Mouse (Mus musculus) forebrain, embryonic 15.5 days (tissue): ENCODE measurements around the gene H2al1a. TPM values are rescaled to one million over a fixed set of nuclear protein-coding genes. Genes with fewer than 3 reads are reported as not detected.
"Not testable (repeated sequence)": the region's sequence is repeated elsewhere in the genome, so short reads cannot be mapped to it uniquely, and the experiment has no call there.

Experiments used
- ATAC-seq: fragments of 200-750 bp; cut with Nextera tagmentation; replicated peaks from 2 replicates; pipeline ENCODE4 v1.8.0; 2017; ENCODE audit warnings: mild to moderate bottlenecking, moderate TSS enrichment, moderate library complexity
- H3K27ac ChIP-seq: fragments of 300-500 bp; sonication (generic); replicated peaks from 2 replicates; pipeline ENCODE4 v1.5.1; 2015; ENCODE audit warnings: mild to moderate bottlenecking, inconsistent platforms
- H3K27me3 ChIP-seq: fragments of 300-500 bp; sonication (generic); 2 replicates; pipeline ENCODE4 v1.6.1; 2015; ENCODE audit warnings: inconsistent platforms
- H3K36me3 ChIP-seq: fragments of 300-500 bp; sonication (generic); 2 replicates; pipeline ENCODE4 v1.6.1; 2015; ENCODE audit warnings: mild to moderate bottlenecking, inconsistent platforms
- H3K4me1 ChIP-seq: fragments of 300-500 bp; sonication (generic); 2 replicates; pipeline ENCODE4 v1.6.1; 2015; ENCODE audit warnings: inconsistent platforms
- H3K4me2 ChIP-seq: fragments of 300-500 bp; sonication (generic); replicated peaks from 2 replicates; pipeline ENCODE4 v1.6.1; 2015; ENCODE audit warnings: mild to moderate bottlenecking, inconsistent platforms
- H3K4me3 ChIP-seq: fragments of 300-500 bp; sonication (generic); 2 replicates; pipeline ENCODE4 v1.5.1; 2015; ENCODE audit warnings: mild to moderate bottlenecking, inconsistent platforms
- H3K9ac ChIP-seq: fragments of 300-500 bp; sonication (generic); replicated peaks from 2 replicates; pipeline ENCODE4 v1.6.1; 2015; ENCODE audit warnings: mild to moderate bottlenecking, inconsistent platforms
- H3K9me3 ChIP-seq: fragments of 300-500 bp; sonication (generic); 2 replicates; pipeline ENCODE4 v1.6.1; 2016; ENCODE audit warnings: inconsistent platforms
- WGBS: fragments of 180-500 bp; shearing (Covaris S2); methylation state at CpG from one replicate; pipeline ENCODE4 v1.1.7; 2015; ENCODE audit warnings: mixed read lengths; 5-methylcytosine and 5-hydroxymethylcytosine counted together
- polyA plus RNA-seq: library from polyadenylated mRNA; unstranded; fragments of >200 nt; fragmentation: Nextera tagmentation; extraction: Ambion mirVana; gene quantifications from 2 replicates; pipeline ENCODE4 v1.2.1, GENCODE M21; 2015

The H2al1a gene
- polyA plus RNA-seq, 1 experiment from 2014 or later, result not detected

DNA sequence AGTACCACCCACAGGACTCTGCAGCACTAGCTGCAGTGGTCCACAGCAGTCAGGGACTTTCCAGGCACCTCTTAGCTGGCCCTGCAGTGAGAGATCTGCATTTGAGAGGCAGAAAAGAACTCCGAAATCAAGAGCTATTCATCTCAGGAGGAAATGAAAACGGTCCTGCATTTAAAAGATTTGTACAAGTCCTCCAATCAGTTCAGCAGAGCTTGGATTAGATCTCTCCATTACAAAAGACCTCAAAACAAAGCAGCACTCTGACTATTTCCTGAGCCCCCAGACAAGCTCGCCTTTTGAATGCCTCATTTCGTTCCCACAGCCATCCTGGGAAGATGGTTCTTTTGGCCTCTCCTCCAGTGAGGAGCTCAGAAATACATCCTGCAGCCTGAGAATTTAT is 9.8 kb upstream of the H2al1a start:
- ATAC-seq, result no peak
- 36% methylated on average over 4 of the region's 4 CpGs for whole genome bisulfite sequencing
- no peak overlapping the region for H3K27ac ChIP-seq
- no peak overlapping the region for H3K9ac ChIP-seq
- H3K4me2 ChIP-seq, result no peak overlapping the region
- no peak overlapping the region for H3K4me3 ChIP-seq
- no peaks in the 10 kb centered on the region for H3K4me1 ChIP-seq
- no peaks in the 10 kb centered on the region for H3K9me3 ChIP-seq
- no peaks in the 10 kb centered on the region for H3K36me3 ChIP-seq
- H3K27me3 ChIP-seq, result no peaks in the 10 kb centered on the region

DNA sequence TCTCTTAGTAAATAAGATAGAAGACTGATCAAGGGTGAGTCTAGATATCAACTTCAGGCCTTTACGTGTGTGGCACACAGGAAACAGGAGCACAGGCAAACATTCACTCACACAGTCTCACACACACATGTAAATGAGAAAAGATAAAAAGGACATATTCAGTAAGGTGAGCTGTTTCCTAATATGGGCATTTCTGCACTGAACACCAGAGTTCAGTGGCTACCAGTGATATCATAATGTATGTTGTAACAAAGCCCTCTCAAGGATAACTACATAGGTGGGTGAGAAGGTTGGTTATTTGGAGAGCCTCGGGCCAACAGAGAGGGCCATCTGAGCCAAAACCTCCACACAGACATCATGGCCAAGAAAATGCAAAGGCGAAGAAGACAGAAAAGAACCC is 3.1 kb downstream of the H2al1a start, which contains the start of gene H2al1b:
H2al1b (plus strand) TSS at position 301 of the 400 bp plus-strand sequence.
- H3K4me1 ChIP-seq, ATAC-seq, H3K27ac ChIP-seq, H3K36me3 ChIP-seq, H3K9ac ChIP-seq, H3K4me3 ChIP-seq, H3K4me2 ChIP-seq, H3K9me3 ChIP-seq, H3K27me3 ChIP-seq: not testable (repeated sequence)
- WGBS, result 94% methylated on average over 1 of the region's 3 CpGs

DNA sequence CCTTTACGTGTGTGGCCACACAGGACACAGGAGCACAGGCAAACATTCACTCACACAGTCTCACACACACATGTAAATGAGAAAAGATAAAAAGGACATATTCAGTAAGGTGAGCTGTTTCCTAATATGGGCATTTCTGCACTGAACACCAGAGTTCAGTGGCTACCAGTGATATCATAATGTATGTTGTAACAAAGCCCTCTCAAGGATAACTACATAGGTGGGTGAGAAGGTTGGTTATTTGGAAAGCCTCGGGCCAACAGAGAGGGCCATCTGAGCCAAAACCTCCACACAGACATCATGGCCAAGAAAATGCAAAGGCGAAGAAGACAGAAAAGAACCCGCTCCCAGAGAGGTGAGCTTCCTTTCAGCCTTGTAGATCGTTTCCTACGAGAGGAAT is 6.3 kb downstream of the H2al1a start, which contains the start of gene H2al1c:
H2al1c (plus strand) TSS at position 301 of the 400 bp plus-strand sequence.
- H3K9ac ChIP-seq, H3K36me3 ChIP-seq, H3K4me3 ChIP-seq, H3K27me3 ChIP-seq, H3K4me2 ChIP-seq, H3K27ac ChIP-seq, H3K9me3 ChIP-seq, H3K4me1 ChIP-seq, ATAC-seq: not testable (repeated sequence)
- 100% methylated on average over 1 of the region's 6 CpGs for WGBS

DNA sequence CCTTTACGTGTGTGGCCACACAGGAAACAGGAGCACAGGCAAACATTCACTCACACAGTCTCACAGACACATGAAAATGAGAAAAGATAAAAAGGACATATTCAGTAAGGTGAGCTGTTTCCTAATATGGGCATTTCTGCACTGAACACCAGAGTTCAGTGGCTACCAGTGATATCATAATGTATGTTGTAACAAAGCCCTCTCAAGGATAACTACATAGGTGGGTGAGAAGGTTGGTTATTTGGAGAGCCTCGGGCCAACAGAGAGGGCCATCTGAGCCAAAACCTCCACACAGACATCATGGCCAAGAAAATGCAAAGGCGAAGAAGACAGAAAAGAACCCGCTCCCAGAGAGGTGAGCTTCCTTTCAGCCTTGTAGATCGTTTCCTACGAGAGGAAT is 9.5 kb downstream of the H2al1a start, which contains the start of gene H2al1d:
H2al1d (plus strand) TSS at position 301 of the 400 bp plus-strand sequence.
- H3K4me1 ChIP-seq, H3K27ac ChIP-seq, H3K4me3 ChIP-seq, H3K36me3 ChIP-seq, H3K27me3 ChIP-seq, H3K9ac ChIP-seq, H3K9me3 ChIP-seq, ATAC-seq, H3K4me2 ChIP-seq: not testable (repeated sequence)
- WGBS, result no CpG with 5 or more reads among the region's 6 CpGs

DNA sequence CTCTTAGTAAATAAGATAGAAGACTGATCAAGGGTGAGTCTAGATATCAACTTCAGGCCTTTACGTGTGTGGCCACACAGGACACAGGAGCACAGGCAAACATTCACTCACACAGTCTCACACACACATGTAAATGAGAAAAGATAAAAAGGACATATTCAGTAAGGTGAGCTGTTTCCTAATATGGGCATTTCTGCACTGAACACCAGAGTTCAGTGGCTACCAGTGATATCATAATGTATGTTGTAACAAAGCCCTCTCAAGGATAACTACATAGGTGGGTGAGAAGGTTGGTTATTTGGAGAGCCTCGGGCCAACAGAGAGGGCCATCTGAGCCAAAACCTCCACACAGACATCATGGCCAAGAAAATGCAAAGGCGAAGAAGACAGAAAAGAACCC is 12.6 kb downstream of the H2al1a start, which contains the start of gene H2al1e:
H2al1e (plus strand) TSS at position 301 of the 400 bp plus-strand sequence.
- H3K9me3 ChIP-seq, H3K4me1 ChIP-seq, H3K9ac ChIP-seq, H3K4me2 ChIP-seq, H3K4me3 ChIP-seq, H3K27me3 ChIP-seq, H3K27ac ChIP-seq, ATAC-seq, H3K36me3 ChIP-seq: not testable (repeated sequence)
- WGBS, result no CpG with 5 or more reads among the region's 3 CpGs

DNA sequence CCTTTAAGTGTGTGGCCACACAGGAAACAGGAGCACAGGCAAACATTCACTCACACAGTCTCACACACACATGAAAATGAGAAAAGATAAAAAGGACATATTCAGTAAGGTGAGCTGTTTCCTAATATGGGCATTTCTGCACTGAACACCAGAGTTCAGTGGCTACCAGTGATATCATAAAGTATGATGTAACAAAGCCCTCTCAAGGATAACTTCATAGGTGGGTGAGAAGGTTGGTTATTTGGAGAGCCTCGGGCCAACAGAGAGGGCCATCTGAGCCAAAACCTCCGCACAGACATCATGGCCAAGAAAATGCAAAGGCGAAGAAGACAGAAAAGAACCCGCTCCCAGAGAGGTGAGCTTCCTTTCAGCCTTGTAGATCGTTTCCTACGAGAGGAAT is 15.8 kb downstream of the H2al1a start, which contains the start of gene H2al1f:
H2al1f (plus strand) TSS at position 301 of the 400 bp plus-strand sequence.
- H3K4me3 ChIP-seq, H3K27me3 ChIP-seq, H3K9ac ChIP-seq, ATAC-seq, H3K36me3 ChIP-seq, H3K9me3 ChIP-seq, H3K4me1 ChIP-seq, H3K27ac ChIP-seq, H3K4me2 ChIP-seq: not testable (repeated sequence)
- WGBS, result no CpG with 5 or more reads among the region's 6 CpGs

DNA sequence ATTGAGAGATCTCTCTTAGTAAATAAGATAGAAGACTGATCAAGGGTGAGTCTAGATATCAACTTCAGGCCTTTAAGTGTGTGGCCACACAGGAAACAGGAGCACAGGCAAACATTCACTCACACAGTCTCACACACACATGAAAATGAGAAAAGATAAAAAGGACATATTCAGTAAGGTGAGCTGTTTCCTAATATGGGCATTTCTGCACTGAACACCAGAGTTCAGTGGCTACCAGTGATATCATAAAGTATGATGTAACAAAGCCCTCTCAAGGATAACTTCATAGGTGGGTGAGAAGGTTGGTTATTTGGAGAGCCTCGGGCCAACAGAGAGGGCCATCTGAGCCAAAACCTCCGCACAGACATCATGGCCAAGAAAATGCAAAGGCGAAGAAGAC is 18.9 kb downstream of the H2al1a start, which contains the start of gene H2al1g:
H2al1g (plus strand) TSS at position 301 of the 400 bp plus-strand sequence.
- not testable (repeated sequence) for H3K4me3 ChIP-seq, H3K4me2 ChIP-seq, H3K4me1 ChIP-seq, H3K9me3 ChIP-seq, H3K9ac ChIP-seq, H3K27ac ChIP-seq, H3K27me3 ChIP-seq, H3K36me3 ChIP-seq, ATAC-seq
- no CpG with 5 or more reads among the region's 3 CpGs for WGBS

DNA sequence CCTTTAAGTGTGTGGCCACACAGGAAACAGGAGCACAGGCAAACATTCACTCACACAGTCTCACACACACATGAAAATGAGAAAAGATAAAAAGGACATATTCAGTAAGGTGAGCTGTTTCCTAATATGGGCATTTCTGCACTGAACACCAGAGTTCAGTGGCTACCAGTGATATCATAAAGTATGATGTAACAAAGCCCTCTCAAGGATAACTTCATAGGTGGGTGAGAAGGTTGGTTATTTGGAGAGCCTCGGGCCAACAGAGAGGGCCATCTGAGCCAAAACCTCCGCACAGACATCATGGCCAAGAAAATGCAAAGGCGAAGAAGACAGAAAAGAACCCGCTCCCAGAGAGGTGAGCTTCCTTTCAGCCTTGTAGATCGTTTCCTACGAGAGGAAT is 22.1 kb downstream of the H2al1a start, which contains the start of gene H2al1h:
H2al1h (plus strand) TSS at position 301 of the 400 bp plus-strand sequence.
- not testable (repeated sequence) for H3K9ac ChIP-seq, H3K9me3 ChIP-seq, H3K27me3 ChIP-seq, H3K4me3 ChIP-seq, ATAC-seq, H3K4me2 ChIP-seq, H3K4me1 ChIP-seq, H3K27ac ChIP-seq, H3K36me3 ChIP-seq
- no CpG with 5 or more reads among the region's 6 CpGs for WGBS

DNA sequence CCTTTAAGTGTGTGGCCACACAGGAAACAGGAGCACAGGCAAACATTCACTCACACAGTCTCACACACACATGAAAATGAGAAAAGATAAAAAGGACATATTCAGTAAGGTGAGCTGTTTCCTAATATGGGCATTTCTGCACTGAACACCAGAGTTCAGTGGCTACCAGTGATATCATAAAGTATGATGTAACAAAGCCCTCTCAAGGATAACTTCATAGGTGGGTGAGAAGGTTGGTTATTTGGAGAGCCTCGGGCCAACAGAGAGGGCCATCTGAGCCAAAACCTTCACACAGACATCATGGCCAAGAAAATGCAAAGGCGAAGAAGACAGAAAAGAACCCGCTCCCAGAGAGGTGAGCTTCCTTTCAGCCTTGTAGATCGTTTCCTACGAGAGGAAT is 25.3 kb downstream of the H2al1a start, which contains the start of gene H2al1i:
H2al1i (plus strand) TSS at position 301 of the 400 bp plus-strand sequence.
- 100% methylated on average over 3 of the region's 5 CpGs for WGBS
- H3K4me3 ChIP-seq, H3K9ac ChIP-seq, H3K9me3 ChIP-seq, H3K27me3 ChIP-seq, H3K4me1 ChIP-seq, H3K36me3 ChIP-seq, H3K4me2 ChIP-seq, ATAC-seq, H3K27ac ChIP-seq: not testable (repeated sequence)

DNA sequence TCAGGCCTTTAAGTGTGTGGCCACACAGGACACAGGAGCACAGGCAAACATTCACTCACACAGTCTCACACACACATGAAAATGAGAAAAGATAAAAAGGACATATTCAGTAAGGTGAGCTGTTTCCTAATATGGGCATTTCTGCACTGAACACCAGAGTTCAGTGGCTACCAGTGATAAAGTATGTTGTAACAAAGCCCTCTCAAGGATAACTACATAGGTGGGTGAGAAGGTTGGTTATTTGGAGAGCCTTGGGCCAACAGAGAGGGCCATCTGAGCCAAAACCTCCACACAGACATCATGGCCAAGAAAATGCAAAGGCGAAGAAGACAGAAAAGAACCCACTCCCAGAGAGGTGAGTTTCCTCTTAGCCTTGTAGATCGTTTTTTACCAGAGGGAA is 28.5 kb downstream of the H2al1a start, which contains the start of gene H2al1j:
H2al1j (plus strand) TSS at position 301 of the 400 bp plus-strand sequence.
- not testable (repeated sequence) for H3K36me3 ChIP-seq, H3K27ac ChIP-seq, H3K4me3 ChIP-seq, ATAC-seq, H3K9me3 ChIP-seq, H3K27me3 ChIP-seq, H3K9ac ChIP-seq, H3K4me1 ChIP-seq, H3K4me2 ChIP-seq
- WGBS, result 82% methylated on average over 2 of the region's 2 CpGs

DNA sequence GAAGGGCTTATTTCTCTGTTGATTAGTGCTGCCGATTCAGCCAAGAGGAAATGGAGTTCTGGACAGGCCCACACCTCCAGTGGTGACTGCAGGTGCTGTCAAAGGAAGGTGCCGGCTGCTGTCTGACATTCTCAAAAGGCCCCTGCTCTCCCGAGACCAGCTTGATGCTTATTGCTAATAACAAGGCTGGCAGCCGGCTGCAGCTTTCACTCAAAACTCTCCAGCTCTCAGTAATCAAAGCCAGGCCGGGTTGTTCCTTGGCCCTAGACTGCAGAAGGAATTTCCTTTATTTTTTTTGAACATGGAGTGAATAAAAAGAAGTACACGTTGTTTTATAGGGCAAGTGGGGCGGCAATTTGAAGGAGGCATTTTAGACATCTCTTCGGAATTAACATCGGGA is 46.7 kb downstream of the H2al1a start:
- peak overlapping the region; percentile 46 for H3K27ac ChIP-seq
- H3K4me1 ChIP-seq, result peaks cover 3% of the 10 kb centered on the region; the same call in 1 of the 2 replicates
- no peaks in the 10 kb centered on the region for H3K9me3 ChIP-seq
- no peaks in the 10 kb centered on the region for H3K27me3 ChIP-seq
- H3K9ac ChIP-seq, result no peak overlapping the region
- H3K4me2 ChIP-seq, result no peak overlapping the region
- no peak for ATAC-seq
- H3K36me3 ChIP-seq, result no peaks in the 10 kb centered on the region
- WGBS, result 48% methylated on average over 9 of the region's 9 CpGs
- no peak overlapping the region for H3K4me3 ChIP-seq

DNA sequence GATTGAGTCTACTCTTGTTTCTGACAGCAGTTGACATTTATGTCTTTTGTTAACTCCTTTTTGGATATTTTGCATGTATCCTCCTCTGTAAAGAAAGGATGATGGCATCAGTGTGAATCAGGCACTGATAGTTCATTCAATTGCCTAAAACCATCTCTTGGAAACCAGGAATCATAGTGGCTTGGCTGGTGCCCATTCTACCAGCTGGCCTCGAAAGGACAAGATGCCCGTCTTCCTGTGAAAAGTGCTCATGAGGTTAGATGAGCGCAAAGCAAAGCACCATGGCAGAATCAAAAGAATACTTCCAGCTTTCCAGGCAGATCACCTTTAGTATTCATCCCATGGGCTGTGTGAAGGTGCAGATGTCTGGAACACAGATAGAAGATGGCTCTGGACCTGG is 47.7 kb downstream of the H2al1a start:
- H3K27me3 ChIP-seq, result no peaks in the 10 kb centered on the region
- H3K9ac ChIP-seq, result no peak overlapping the region
- H3K4me2 ChIP-seq, result no peak overlapping the region
- no peaks in the 10 kb centered on the region for H3K36me3 ChIP-seq
- peaks cover 3% of the 10 kb centered on the region; the same call in 1 of the 2 replicates for H3K4me1 ChIP-seq
- no peak overlapping the region for H3K27ac ChIP-seq
- H3K9me3 ChIP-seq, result no peaks in the 10 kb centered on the region
- WGBS, result 78% methylated on average over 3 of the region's 3 CpGs
- H3K4me3 ChIP-seq, result no peak overlapping the region
- no peak for ATAC-seq
